Mouse (Mus musculus) bone marrow, adult 2 months (tissue): ENCODE measurements around the gene 1700123O20Rik.

Experiments used
- CTCF ChIP-seq: fragments of 200-500 bp; IDR thresholded peaks from 2 replicates; pipeline ENCODE4 v1.5.1; 2011; ENCODE audit warnings: low read length, control low read depth; ENCODE audit not compliant: control insufficient read depth, insufficient read depth
- POLR2A ChIP-seq: fragments of 200-500 bp; IDR thresholded peaks from 2 replicates; pipeline ENCODE4 v1.6.1; 2011; ENCODE audit warnings: low read depth, mild to moderate bottlenecking, control low read depth, low read length, borderline replicate concordance; ENCODE audit not compliant: control insufficient read depth

DNA sequence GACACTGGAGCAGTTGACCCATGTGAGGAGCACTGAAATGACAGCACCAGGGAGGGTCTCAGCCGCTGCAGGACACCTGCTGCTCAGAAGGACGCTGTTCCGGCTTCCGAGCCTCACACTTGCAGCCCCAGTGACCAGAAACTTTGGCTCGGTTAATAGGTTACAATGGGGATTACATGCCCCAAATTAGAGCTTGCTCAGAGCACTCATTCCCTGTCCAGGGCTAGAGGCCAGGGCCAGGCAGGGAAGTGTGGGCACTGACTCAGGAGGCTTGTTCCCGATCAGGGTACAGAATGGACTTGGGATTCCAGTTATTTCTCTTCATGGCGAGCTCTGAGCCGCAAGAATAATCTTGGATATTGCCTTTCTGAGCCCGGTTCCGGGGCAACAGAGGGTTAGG, 51.6 kb downstream of the 1700123O20Rik start:
- no peak for TF ChIP-seq CTCF
- TF ChIP-seq POLR2A: no peak
